Mouse (Mus musculus) heart, adult 18-20 months (tissue): ENCODE measurements around the gene Myt1. TPM values are rescaled to one million over a fixed set of nuclear protein-coding genes. Genes with fewer than 3 reads are reported as not detected.
"Not testable (repeated sequence)": the region's sequence is repeated elsewhere in the genome, so short reads cannot be mapped to it uniquely, and the experiment has no call there.

Experiments
- DNase-seq, 2 experiments: peaks; one replicate each; pipeline ENCODE4 v3.0.0; 2021 to 2022; ENCODE audit warnings: mixed read lengths in 1 of 2
- total RNA-seq, 2 experiments: library from RNA; stranded (reverse); gene quantifications; 2 replicates each; pipeline ENCODE4 v1.2.3; 2021

Myt1 gene
- total RNA-seq, 2 experiments from 2014 or later: not detected

- DNase-seq: no peak
Measured at GRCm38 (mm10) chr2:181781421-181781820, 18.3 kb downstream of the Myt1 start.

- no peak for DNase-seq
Measured at GRCm38 (mm10) chr2:181787852-181788251, 24.7 kb downstream of the Myt1 start.

GRCm38 (mm10) chr2:181789396-181789795, 26.3 kb downstream of the Myt1 start:
- DNase-seq: no peak

- not testable (repeated sequence) for DNase-seq
Measured at GRCm38 (mm10) chr2:181793186-181793585, 30.1 kb downstream of the Myt1 start.

GRCm38 (mm10) chr2:181795641-181796130, 32.6 kb downstream of the Myt1 start:
- no peak for DNase-seq

- DNase-seq: no peak
Measured at GRCm38 (mm10) chr2:181797672-181798071, 34.5 kb downstream of the Myt1 start.

GRCm38 (mm10) chr2:181829032-181829650, 66.0 kb downstream of the Myt1 start:
- no peak for DNase-seq

- peak in 1 of 2 experiments; percentile 15 for DNase-seq
Measured at GRCm38 (mm10) chr2:181832745-181833144, 69.6 kb downstream of the Myt1 start.

GRCm38 (mm10) chr2:181837372-181838292, 74.5 kb downstream of the Myt1 start, which contains the start of gene Pcmtd2:
TSS of gene Pcmtd2 (plus strand) at chr2:181837854.
- DNase-seq: peak; percentile 96 to 98

GRCm38 (mm10) chr2:181838293-181838680, 75.2 kb downstream of the Myt1 start:
- DNase-seq: peak; percentile 4 to 53

GRCm38 (mm10) chr2:181845709-181846394, 82.7 kb downstream of the Myt1 start:
- no peak for DNase-seq

- peak; percentile 91 to 97 for DNase-seq
Measured at GRCm38 (mm10) chr2:181863791-181864535, 100.8 kb downstream of the Myt1 start, which contains the start of gene Polr3k. TSS of gene Polr3k (plus strand) at chr2:181864337.

GRCm38 (mm10) chr2:181864536-181864860, 101.4 kb downstream of the Myt1 start:
- no peak for DNase-seq

GRCm38 (mm10) chr2:181866931-181867330, 103.8 kb downstream of the Myt1 start:
- DNase-seq: peak; percentile 55 to 88

- no peak for DNase-seq
Measured at GRCm38 (mm10) chr2:181871039-181871438, 107.9 kb downstream of the Myt1 start.

Other genes with a start within 250 kb of the Myt1 start
- gene Dnajc5, start 242.8 kb upstream of the Myt1 start, total RNA-seq: 10 to 100 TPM; 59.0 to 64.0 TPM
- gene Uckl1, start 178.4 kb upstream of the Myt1 start, total RNA-seq: 10 to 100 TPM; 32.5 to 34.1 TPM
- gene Prpf6, start 171.5 kb upstream of the Myt1 start, total RNA-seq: 10 to 100 TPM; 35.9 to 37.7 TPM
- gene Zfp512b, start 170.5 kb upstream of the Myt1 start, total RNA-seq: 10 to 100 TPM in 1 of 2 experiments, 1 to 10 TPM in 1; 9.7 to 10.8 TPM
- gene Samd10, start 164.1 kb upstream of the Myt1 start, total RNA-seq: 1 to 10 TPM; 1.6 to 2.3 TPM
- gene Gm29797, start 106.3 kb upstream of the Myt1 start, total RNA-seq: not detected
- gene Sox18, start 91.7 kb upstream of the Myt1 start, total RNA-seq: 10 to 100 TPM; 38.7 to 49.6 TPM
- gene Tcea2, start 83.0 kb upstream of the Myt1 start, total RNA-seq: 1 to 10 TPM; 5.1 to 5.8 TPM
- 1 to 10 TPM; 7.4 to 7.7 TPM for gene Rgs19, start 69.4 kb upstream of the Myt1 start, total RNA-seq
- not detected for gene Lkaaear1, start 64.9 kb upstream of the Myt1 start, total RNA-seq
- not detected for gene Oprl1, start 48.3 kb upstream of the Myt1 start, total RNA-seq
- 10 to 100 TPM; 46.0 to 61.4 TPM for gene Pcmtd2, start 74.5 kb downstream of the Myt1 start, total RNA-seq
- 10 to 100 TPM in 1 of 2 experiments, 1 to 10 TPM in 1; 8.3 to 11.0 TPM for gene Polr3k, start 101.0 kb downstream of the Myt1 start, total RNA-seq
- not detected for gene Gm14496, start 227.8 kb downstream of the Myt1 start, total RNA-seq